Mouse (Mus musculus): Measurements from ENCODE around the gene Kdm2a.

- TF ChIP-seq EP300 (IDR thresholded peaks at IDR 0.05) (no peak), CTCF (IDR thresholded peaks at IDR 0.05) (no peak)
Observed at GRCm38 (mm10) chr19:4300852-4301734, 97.0 kb downstream of the Kdm2a start.

All from lung, postnatal 0 days (tissue).